Mouse (Mus musculus) heart, postnatal 0 days (tissue): ENCODE measurements at regions not wholly inside any gene's neighbourhood (a gene's known extent, or its start where the extent isn't known, plus 50 kb on each side); places are given as distances from the start of the nearest gene placed in this dataset.

Experiments
- CTCF ChIP-seq: IDR thresholded peaks from 2 replicates; pipeline ENCODE4 v1.5.1; 2016; ENCODE audit warnings: antibody characterized with exemption, control low read depth, low read depth
- EP300 ChIP-seq: IDR thresholded peaks from 2 replicates; pipeline ENCODE4 v1.6.1; 2016; ENCODE audit warnings: antibody characterized with exemption, low read depth

GRCm38 (mm10) chr6:37642701-37643121, 112.7 kb downstream of the Akr1d1 start:
- TF ChIP-seq CTCF = no peak
- no peak for TF ChIP-seq EP300
